Mouse (Mus musculus): ENCODE measurements around the gene Lgals3.
"Not testable (repeated sequence)": the region's sequence is repeated elsewhere in the genome, so short reads cannot be mapped to it uniquely, and the experiment has no call there.

Gene Lgals3

DNA sequence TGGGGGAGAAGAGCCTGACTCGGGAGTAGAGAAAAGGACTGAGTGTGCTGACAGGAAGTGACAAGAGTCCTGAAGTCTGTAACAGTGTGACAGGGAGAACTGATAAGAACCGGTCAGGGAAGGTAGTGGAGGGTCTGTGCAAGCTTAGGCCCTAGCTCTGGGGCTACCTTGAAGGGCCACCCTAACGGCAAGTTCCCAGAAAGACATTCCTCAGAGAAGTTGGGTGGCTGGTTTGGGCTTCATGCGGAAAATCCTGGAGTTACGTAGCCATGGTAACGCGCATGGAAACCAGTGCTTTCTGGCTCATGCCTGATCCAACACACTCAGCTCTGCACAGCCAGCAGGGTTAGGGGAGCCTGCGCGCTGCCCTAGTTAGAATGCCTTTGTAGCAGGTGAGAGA is at the start of gene Lgals3:
TSS of gene Lgals3 (plus strand) at position 291 of the 400 bp plus-strand sequence.
- peak; percentile 76 for DNase-seq (ENCODE audit: low spot score)

DNA sequence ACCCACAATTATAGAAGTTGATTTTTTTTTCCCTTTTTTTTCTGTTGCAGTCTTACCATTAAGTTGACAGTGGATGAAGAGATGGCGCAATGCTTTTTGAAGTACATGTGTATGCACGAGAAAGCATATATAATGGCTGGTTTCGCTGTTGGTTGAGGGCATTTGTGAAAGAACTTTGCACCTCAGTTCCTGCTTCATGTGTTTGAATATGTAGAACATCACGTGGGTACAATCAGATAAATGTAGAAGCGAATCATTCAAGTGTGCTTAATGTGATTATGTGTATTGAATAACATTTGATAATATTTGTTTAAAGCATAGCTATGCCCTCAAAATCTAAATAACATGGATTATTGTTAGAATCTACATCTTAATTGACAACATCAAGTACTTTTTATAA is 48.2 kb upstream of the Lgals3 start:
- no peak for DNase-seq (ENCODE audit: low spot score)

GRCm38 (mm10) chr14:47321581-47321980 is 46.0 kb upstream of the Lgals3 start:
- DNase-seq (ENCODE audit: low spot score), result not testable (repeated sequence)

DNA sequence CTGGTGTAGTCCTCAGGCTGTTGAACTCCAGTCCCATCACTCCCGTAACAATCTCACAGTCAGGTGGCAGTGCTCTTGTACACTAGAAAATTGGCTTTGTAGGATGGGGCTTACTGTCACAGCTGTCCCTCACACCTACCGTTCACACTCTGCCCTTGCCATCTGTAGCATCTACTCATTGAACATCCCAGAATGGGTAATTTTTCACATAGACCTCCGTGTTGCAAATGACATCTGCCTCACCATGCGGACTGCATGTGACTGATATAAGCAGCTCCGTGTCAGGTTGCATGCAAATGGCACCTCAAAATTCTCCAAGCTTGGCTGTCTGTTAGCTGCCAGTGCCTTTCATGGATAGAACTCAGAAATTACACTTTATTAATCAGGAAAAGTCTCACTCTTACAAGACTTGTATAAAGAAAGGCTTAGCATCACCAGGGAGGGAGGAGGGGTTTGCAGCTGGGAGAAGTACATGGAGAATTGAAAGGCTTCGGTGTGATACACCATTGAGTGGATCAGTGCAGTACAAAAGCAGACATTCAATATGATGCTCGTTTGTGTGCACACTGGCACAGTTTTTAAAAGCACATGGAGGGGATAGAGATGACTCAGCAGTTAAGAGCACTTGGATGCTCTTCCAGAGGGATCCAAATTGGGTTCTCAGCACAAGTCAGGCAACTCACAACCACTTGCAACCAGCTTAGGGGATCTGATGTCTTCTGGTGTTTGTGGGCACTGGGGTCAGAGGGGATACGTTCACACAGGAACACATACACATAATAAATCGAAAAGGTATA is 41.4 kb upstream of the Lgals3 start:
- no peak for DNase-seq (ENCODE audit: low spot score)

DNA sequence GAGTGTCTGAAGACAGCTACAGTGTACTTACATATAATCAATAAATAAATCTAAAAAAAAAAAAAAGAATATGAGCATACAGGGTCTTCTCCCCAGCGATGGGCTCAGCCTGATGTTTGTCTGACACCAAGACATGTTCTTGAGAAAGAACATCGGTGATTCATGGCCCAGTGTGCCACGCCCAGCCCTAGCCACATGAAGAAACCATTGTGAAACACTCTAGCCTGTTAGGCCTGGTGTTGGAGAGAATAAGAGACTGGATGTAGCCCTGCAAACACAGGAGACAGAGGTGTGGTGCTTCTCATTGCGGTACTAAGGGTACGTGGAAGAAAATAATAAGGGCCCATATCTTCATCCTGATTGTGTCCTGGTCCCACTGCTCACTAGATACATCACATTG is 40.2 kb upstream of the Lgals3 start:
- DNase-seq (ENCODE audit: low spot score), result no peak

DNA sequence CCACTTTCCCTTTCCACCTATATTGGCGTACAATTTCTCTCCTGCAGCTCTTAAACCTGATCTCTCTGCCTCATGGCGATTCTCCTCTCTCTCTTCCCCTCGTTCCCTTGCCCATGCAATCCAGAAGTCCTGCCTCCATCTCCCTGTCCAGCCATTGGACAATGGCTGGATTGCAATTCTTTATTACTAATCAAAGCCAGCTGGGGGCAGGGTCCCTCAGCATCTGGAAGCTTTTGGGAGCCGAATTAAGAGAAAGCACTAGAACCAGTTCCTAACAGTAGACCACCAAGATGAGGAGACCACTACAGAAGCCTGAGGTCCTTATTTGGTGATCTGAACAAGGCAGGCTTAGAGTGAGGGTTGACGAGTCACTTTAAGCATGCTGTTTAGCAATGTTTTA is 35.6 kb upstream of the Lgals3 start:
- DNase-seq (ENCODE audit: low spot score), result no peak

DNA sequence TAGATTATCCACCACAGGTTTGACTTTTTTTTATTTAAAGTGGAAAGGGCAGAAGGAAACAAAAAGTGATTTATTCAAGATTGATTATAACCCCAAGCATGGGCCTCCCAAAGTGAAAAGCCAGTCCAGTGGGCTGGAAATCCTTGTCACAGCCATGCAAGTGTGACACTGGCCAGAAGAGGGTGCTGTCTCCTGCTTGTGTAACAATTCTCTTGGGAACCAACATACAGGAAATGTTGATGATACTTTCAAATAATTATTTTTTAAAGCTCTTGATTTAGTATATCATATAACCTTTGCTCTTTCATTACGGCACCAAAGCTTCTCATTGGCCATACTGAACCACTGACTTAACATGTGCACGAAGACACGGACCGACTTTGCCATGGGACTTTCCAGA is 32.7 kb upstream of the Lgals3 start:
- peak; percentile 74 for DNase-seq (ENCODE audit: low spot score)

GRCm38 (mm10) chr14:47335300-47335699 is 32.3 kb upstream of the Lgals3 start:
- DNase-seq (ENCODE audit: low spot score), result no peak

- DNase-seq (ENCODE audit: low spot score), result no peak
Observed at GRCm38 (mm10) chr14:47340231-47340925, 27.2 kb upstream of the Lgals3 start.

DNA sequence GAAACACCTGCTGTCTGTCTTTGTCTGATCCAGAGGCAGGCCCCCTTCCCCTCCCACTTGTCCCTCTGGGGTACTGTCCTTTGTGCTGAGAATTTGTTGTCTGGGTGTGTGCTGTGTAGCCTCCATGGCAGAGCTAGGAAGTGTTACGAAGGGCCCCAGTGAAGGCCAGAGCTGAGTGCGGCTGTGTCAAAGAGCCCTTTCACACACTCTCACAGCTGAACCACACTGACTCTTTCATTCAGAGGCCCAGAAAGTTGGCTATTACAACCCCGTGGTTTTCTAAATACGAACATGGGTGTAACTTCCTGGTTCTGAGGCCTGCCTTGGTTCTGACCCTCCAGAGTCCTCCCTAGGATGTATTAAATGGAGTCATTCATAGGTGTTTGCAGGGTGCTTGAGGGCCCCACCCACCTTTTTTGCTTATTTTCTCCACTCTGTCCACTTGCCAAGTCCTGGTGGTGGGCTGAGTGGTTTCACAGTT is 25.7 kb upstream of the Lgals3 start:
- no peak for DNase-seq (ENCODE audit: low spot score)

DNA sequence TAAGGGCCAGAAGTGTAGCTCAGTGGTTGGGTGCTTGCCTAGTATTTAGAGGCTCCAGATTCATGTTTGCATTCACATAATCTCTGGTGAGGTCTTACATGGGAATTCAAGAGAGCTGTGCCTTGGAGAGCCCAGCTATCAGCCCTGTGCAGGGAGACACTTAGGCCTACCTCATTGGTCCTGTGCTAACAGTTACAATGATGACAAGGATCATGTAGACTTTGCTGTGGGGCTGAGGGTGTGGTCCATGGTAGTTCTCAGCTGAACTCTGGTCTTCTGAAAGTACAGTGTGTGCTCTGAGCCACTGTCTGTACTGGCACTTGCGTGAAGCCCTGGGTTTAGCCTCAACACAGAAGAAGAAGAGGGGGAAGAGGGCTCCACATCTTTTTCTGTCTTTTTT is 20.8 kb upstream of the Lgals3 start:
- DNase-seq (ENCODE audit: low spot score), result no peak

- DNase-seq (ENCODE audit: low spot score), result no peak
Observed at GRCm38 (mm10) chr14:47350974-47351373, 16.6 kb upstream of the Lgals3 start.

- no peak for DNase-seq (ENCODE audit: low spot score)
Observed at GRCm38 (mm10) chr14:47352272-47352671, 15.3 kb upstream of the Lgals3 start.

- DNase-seq (ENCODE audit: low spot score), result no peak
Observed at GRCm38 (mm10) chr14:47353240-47353639, 14.3 kb upstream of the Lgals3 start.

DNA sequence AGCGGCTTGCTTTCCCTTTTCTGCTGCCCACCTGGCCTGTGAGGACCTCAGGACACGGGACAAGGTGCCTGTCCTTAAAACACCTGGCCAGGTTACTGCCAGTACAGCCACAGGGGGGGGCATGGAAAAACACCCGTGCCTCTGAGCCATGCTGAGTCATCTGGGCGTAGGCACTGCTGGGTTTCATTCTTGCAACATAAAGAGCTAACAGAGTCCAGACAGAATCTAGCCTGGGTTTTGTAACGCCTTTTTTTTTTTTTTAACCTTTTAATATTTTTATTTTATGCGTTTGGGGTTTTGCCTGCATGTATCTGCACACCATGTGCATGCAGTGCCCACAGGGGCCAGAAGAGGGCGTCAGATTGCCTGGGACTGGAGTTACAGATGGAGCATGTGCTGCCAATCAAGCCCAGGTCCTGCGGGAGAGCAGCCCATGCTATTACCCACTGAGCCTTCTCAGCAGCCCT is 13.4 kb upstream of the Lgals3 start:
- DNase-seq (ENCODE audit: low spot score), result no peak

DNA sequence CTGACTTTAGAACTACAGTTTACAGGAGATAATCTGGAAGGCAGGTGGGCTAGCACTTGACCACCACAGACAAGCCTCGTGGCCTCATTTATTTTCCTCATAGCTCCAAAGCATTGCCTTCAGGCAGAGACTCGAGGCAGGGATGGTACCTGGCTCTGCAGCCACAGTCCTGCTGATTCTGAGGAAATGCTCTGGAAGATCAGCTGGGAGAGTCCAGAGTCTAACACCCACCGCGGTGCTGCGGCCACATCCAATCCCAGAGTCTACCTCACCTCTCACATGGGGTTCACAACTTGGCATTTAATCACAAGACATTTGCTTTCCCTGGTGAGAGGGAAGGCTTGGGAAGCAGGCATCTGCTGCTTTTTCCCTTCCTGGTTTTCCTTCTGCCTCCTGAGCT is 12.6 kb upstream of the Lgals3 start:
- DNase-seq (ENCODE audit: low spot score), result no peak

DNA sequence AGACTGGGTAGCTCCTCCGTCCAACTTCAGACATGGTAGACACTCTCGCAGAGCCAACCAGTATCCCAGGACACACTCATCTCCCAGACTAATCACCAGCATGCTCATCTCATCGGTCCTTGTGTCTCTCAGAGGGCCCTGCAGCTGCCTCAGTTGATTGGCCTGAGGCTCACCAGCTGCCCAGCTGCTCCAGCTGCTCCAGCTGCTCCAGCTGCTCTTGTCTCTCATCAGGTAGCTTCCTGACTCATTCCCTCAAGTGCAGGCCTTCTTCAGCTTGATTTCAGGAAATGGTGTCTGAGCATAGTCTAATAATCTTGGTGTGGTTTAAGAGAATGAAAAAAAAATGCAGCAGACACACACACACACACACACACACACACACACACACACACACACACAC is 10.9 kb upstream of the Lgals3 start:
- no peak for DNase-seq (ENCODE audit: low spot score)

DNA sequence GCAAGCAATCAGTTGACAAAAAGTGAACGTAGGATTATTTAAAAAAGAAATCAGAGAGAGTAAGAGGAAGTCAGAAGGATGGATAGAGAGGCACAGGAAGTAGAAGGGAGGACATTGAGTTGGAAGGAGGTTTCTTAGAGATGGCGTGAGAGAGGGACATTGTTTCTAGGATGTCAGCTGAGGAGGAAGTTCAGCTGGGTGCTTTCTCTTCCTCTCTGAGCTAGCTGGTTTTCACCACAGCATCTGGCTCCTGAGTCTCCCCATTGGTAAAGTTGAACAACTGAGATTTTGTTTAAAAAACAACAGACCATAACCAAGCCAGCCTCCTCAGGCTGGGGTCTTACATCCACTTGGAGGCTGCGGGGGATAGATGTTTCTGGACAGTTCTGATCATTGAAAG is 7.9 kb upstream of the Lgals3 start:
- DNase-seq (ENCODE audit: low spot score), result no peak

DNA sequence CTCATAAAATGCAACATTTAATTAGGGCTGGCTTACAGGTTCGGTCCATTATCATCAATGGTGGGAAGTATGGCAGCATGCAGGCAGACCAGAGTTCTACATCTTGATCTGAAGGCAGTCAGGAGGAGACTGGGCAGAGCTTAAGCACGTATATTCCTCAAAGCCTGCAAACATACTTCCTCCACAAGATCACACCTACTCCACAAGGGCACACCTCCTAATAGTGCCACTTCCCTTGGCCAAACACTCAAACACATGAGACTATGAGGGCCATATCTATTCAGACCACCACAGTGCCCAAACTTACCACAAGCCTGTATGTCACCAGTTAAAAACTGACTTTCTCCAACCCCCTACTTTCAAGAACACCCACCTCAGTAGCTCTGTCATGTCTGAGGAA is 6.1 kb upstream of the Lgals3 start:
- no peak for DNase-seq (ENCODE audit: low spot score)

DNA sequence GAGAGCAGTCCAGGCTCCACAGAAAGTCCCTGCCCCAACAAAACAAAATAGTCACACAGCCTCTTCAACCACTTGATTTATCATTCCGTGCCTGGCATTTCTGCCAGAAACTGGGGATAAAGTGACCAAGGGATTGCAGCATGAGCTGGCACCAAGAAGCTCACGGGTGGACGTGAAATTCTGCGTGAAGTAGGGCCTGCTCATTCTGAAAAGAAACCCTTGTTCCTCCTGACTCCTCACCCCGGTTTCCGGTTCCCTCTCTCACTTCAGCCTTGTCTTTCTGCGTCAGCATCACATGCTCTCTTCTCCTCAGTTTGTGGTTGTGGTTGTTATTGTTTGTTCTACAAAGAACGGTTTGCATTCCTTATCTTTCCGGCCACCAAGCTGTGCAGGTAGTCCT is 5.7 kb upstream of the Lgals3 start:
- DNase-seq (ENCODE audit: low spot score), result no peak

DNA sequence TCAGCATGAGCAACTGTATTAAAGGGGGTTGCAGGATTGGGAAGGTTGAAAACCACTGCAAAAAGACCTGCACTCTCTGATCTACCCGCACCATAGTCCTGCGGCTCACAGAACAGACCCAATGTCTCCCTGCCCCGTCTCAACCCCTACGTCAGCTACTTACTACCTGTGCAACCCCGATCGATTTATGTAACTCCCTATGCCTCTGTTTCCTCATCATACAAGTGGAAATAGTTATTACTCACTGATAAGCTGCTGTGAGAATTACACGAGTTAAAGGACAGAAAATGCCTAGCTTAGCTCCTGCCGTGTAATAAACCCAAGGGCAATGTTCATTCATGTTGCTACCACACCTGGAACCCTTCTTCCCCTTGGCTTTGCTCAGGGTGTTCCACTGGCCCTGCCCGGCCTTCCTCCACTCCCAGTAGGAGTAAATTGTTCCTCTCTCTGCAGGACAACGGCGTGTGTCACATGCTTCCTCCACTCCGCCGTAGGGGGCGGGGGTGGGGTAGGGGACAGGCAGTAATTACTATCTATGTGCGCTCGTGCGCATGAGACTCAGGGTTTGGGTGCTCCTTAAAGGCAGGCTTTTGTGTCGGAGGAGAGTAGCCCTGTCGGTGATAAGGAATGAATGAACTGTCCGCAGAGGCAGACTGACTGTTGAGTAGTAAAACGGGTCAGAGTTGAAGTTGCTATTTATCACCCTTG is 2.7 kb upstream of the Lgals3 start:
- peak; percentile 44 for DNase-seq (ENCODE audit: low spot score)

DNA sequence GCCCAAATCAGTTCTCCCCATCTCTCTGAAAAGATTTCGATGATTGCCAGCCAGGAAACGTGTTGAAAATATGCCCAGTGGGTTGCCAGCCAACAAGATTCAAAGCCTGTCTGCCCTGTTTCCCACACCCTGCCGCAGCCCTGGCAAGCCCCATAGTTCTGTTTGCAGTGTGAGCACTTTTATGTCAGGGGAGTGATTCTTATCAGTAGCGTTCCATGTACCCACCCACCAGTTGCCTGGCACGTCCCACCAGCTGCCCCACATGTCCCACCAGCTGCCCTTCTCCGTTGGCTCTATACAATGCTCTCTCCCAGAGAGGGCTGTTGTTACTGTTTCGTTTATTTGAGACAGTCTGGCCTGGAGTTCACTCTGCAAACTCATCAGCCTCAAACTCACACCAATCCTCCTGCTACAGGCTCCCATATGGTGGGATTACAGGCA is 650 bp upstream of the Lgals3 start:
- no peak for DNase-seq (ENCODE audit: low spot score)

- DNase-seq (ENCODE audit: low spot score), result no peak
Observed at GRCm38 (mm10) chr14:47369741-47370140, 2.2 kb downstream of the Lgals3 start.
